Mouse (Mus musculus) adrenal gland, postnatal 10 days (tissue): ENCODE data around the gene Ankrd28. TPM values are rescaled to one million over a fixed set of nuclear protein-coding genes. Genes with fewer than 3 reads are reported as not detected.
"Not testable (repeated sequence)": the region's sequence is repeated elsewhere in the genome, so short reads cannot be mapped to it uniquely, and the experiment has no call there.

Experiments
- DNase-seq: peaks from one replicate; pipeline ENCODE4 v3.0.0; 2021; ENCODE audit warnings: mixed read lengths
- total RNA-seq, 2 experiments: library from RNA; stranded (reverse); gene quantifications; 2 replicates each; pipeline ENCODE4 v1.2.3; 2021

Gene Ankrd28
- total RNA-seq, 2 experiments from 2014 or later, result 26.9 to 37.5 TPM

GRCm38 (mm10) chr14:31793979-31794775 is 36.3 kb downstream of the Ankrd28 start:
- peak; percentile 23 for DNase-seq

- no peak for DNase-seq
Observed at GRCm38 (mm10) chr14:31790797-31791196, 39.7 kb downstream of the Ankrd28 start.

- no peak for DNase-seq
Observed at GRCm38 (mm10) chr14:31786906-31787305, 43.5 kb downstream of the Ankrd28 start.

- no peak for DNase-seq
Observed at GRCm38 (mm10) chr14:31785681-31786080, 44.8 kb downstream of the Ankrd28 start.

- DNase-seq, result no peak
Observed at GRCm38 (mm10) chr14:31784975-31785374, 45.5 kb downstream of the Ankrd28 start.

- DNase-seq, result peak; percentile 41
Observed at GRCm38 (mm10) chr14:31781309-31782049, 49.0 kb downstream of the Ankrd28 start.

- no peak for DNase-seq
Observed at GRCm38 (mm10) chr14:31780412-31781233, 49.8 kb downstream of the Ankrd28 start.

GRCm38 (mm10) chr14:31773518-31773917 is 56.9 kb downstream of the Ankrd28 start:
- DNase-seq, result no peak

GRCm38 (mm10) chr14:31772251-31772650 is 58.2 kb downstream of the Ankrd28 start:
- no peak for DNase-seq

GRCm38 (mm10) chr14:31768531-31768930 is 61.9 kb downstream of the Ankrd28 start:
- no peak for DNase-seq

GRCm38 (mm10) chr14:31764083-31764482 is 66.4 kb downstream of the Ankrd28 start:
- no peak for DNase-seq

GRCm38 (mm10) chr14:31761727-31762126 is 68.7 kb downstream of the Ankrd28 start:
- DNase-seq, result no peak

GRCm38 (mm10) chr14:31759195-31759594 is 71.3 kb downstream of the Ankrd28 start:
- DNase-seq, result no peak

- not testable (repeated sequence) for DNase-seq
Observed at GRCm38 (mm10) chr14:31758410-31758809, 72.0 kb downstream of the Ankrd28 start.

GRCm38 (mm10) chr14:31748239-31748873 is 82.1 kb downstream of the Ankrd28 start:
- DNase-seq, result no peak

GRCm38 (mm10) chr14:31742523-31742922 is 87.9 kb downstream of the Ankrd28 start:
- DNase-seq, result no peak

- DNase-seq, result no peak
Observed at GRCm38 (mm10) chr14:31734811-31735210, 95.6 kb downstream of the Ankrd28 start.

- DNase-seq, result no peak
Observed at GRCm38 (mm10) chr14:31727522-31727921, 102.9 kb downstream of the Ankrd28 start.

GRCm38 (mm10) chr14:31722746-31723145 is 107.7 kb downstream of the Ankrd28 start:
- no peak for DNase-seq

GRCm38 (mm10) chr14:31721256-31721655 is 109.2 kb downstream of the Ankrd28 start:
- DNase-seq, result no peak

GRCm38 (mm10) chr14:31718332-31718731 is 112.1 kb downstream of the Ankrd28 start:
- DNase-seq, result no peak

- DNase-seq, result no peak
Observed at GRCm38 (mm10) chr14:31717360-31717759, 113.1 kb downstream of the Ankrd28 start.
